Mouse (Mus musculus) erythroblast, embryonic 14.5 days (primary cell): Measurements from ENCODE around the gene Ttc21b. TPM values are rescaled to one million over a fixed set of nuclear protein-coding genes. Genes with fewer than 3 reads are reported as not detected.

Experiments used
- H3K27me3 ChIP-seq: 2 replicates; pipeline ENCODE4 v1.6.1; 2012; ENCODE audit warnings: inconsistent platforms; ENCODE audit not compliant: control insufficient read depth
- H3K36me3 ChIP-seq: 2 replicates; pipeline ENCODE4 v1.6.1; 2012; ENCODE audit warnings: mild to moderate bottlenecking, inconsistent platforms; ENCODE audit not compliant: control insufficient read depth
- H3K4me1 ChIP-seq: 2 replicates; pipeline ENCODE4 v1.6.1; 2012; ENCODE audit warnings: inconsistent platforms; ENCODE audit not compliant: control insufficient read depth
- H3K4me3 ChIP-seq: replicated peaks from 2 replicates; pipeline ENCODE3; 2012; ENCODE audit warnings: moderate library complexity, mild to moderate bottlenecking, inconsistent platforms
- H3K9me3 ChIP-seq: 2 replicates; pipeline ENCODE4 v1.6.1; 2012; ENCODE audit warnings: low read length, inconsistent platforms, mixed read lengths; ENCODE audit not compliant: control insufficient read depth
- GATA1 ChIP-seq: IDR thresholded peaks from 2 replicates; pipeline ENCODE4 v1.6.1; 2012; ENCODE audit warnings: low read length, inconsistent platforms, mixed read lengths
- TAL1 ChIP-seq: IDR thresholded peaks from 3 replicates; pipeline ENCODE4 v1.6.1; 2012; ENCODE audit warnings: low read length, inconsistent platforms, mixed read lengths
- polyA plus RNA-seq: library from polyadenylated mRNA; stranded (reverse); fragments of >175 nt; gene quantifications from 2 replicates; pipeline ENCODE4 v1.2.3, GENCODE M21; 2012

Gene Ttc21b
- polyA plus RNA-seq, 1 experiment, result not detected

- Histone ChIP-seq H3K4me1 (no peaks in the 10 kb centered on the region), H3K9me3 (no peaks in the 10 kb centered on the region), H3K4me3 (no peak overlapping the region), H3K27me3 (no peaks in the 10 kb centered on the region), H3K36me3 (no peaks in the 10 kb centered on the region)
- TF ChIP-seq TAL1, result no peak
- TF ChIP-seq GATA1, result no peak
Measured at GRCm38 (mm10) chr2:66148654-66149230, 107.7 kb downstream of the Ttc21b start.

- Histone ChIP-seq H3K36me3 (no peaks in the 10 kb centered on the region), H3K4me1 (no peaks in the 10 kb centered on the region), H3K4me3 (no peak overlapping the region), H3K27me3 (no peaks in the 10 kb centered on the region), H3K9me3 (no peaks in the 10 kb centered on the region)
- TF ChIP-seq TAL1 (no peak), GATA1 (no peak)
Measured at GRCm38 (mm10) chr2:66146473-66146872, 109.9 kb downstream of the Ttc21b start.

GRCm38 (mm10) chr2:66144770-66145169, 111.6 kb downstream of the Ttc21b start:
- Histone ChIP-seq H3K4me1 (no peaks in the 10 kb centered on the region), H3K36me3 (no peaks in the 10 kb centered on the region), H3K4me3 (no peak overlapping the region), H3K9me3 (no peaks in the 10 kb centered on the region), H3K27me3 (no peaks in the 10 kb centered on the region)
- no peak for TF ChIP-seq GATA1
- TF ChIP-seq TAL1, result no peak

GRCm38 (mm10) chr2:66143284-66143683, 113.1 kb downstream of the Ttc21b start:
- H3K4me1 ChIP-seq, result no peaks in the 10 kb centered on the region
- TF ChIP-seq TAL1, result no peak
- TF ChIP-seq GATA1, result no peak
- H3K4me3 ChIP-seq, result no peak overlapping the region
- no peaks in the 10 kb centered on the region for H3K9me3 ChIP-seq
- H3K36me3 ChIP-seq, result no peaks in the 10 kb centered on the region
- H3K27me3 ChIP-seq, result no peaks in the 10 kb centered on the region

- no peaks in the 10 kb centered on the region for H3K4me1 ChIP-seq
- H3K27me3 ChIP-seq, result no peaks in the 10 kb centered on the region
- no peaks in the 10 kb centered on the region for H3K9me3 ChIP-seq
- no peak for TF ChIP-seq TAL1
- no peak for TF ChIP-seq GATA1
- no peaks in the 10 kb centered on the region for H3K36me3 ChIP-seq
- no peak overlapping the region for H3K4me3 ChIP-seq
Measured at GRCm38 (mm10) chr2:66142711-66143110, 113.7 kb downstream of the Ttc21b start.

- Histone ChIP-seq H3K4me1 (no peaks in the 10 kb centered on the region), H3K27me3 (no peaks in the 10 kb centered on the region), H3K4me3 (no peak overlapping the region), H3K36me3 (no peaks in the 10 kb centered on the region), H3K9me3 (no peaks in the 10 kb centered on the region)
- no peak for TF ChIP-seq TAL1
- TF ChIP-seq GATA1, result no peak
Measured at GRCm38 (mm10) chr2:66142268-66142667, 114.1 kb downstream of the Ttc21b start.

- H3K27me3 ChIP-seq, result no peaks in the 10 kb centered on the region
Measured at GRCm38 (mm10) chr2:66140246-66140645, 116.2 kb downstream of the Ttc21b start.

More at GRCm38 (mm10) chr2:66140246-66140645, 116.2 kb downstream of the Ttc21b start:
- no peaks in the 10 kb centered on the region for H3K36me3 ChIP-seq
- no peak overlapping the region for H3K4me3 ChIP-seq
- H3K4me1 ChIP-seq, result no peaks in the 10 kb centered on the region
- TF ChIP-seq GATA1 (no peak), TAL1 (no peak)
- H3K9me3 ChIP-seq, result no peaks in the 10 kb centered on the region

Other genes starting within 250 kb of the Ttc21b start
- gene Galnt3, start 131.6 kb downstream of the Ttc21b start, polyA plus RNA-seq, result not detected in 2 replicates
- not detected in 2 replicates for gene Scn1a, start 184.2 kb upstream of the Ttc21b start, polyA plus RNA-seq